Mouse (Mus musculus) telencephalon, adult 2 months (tissue): ENCODE data around the gene Slc22a21.
A peak's percentile ranks its signal among the peaks of the same experiment; 100 is the strongest.
"Not testable (repeated sequence)": the region's sequence is repeated elsewhere in the genome, so short reads cannot be mapped to it uniquely, and the experiment has no call there.

Experiments used
- DNase-seq: peaks from one replicate; pipeline ENCODE4 v3.0.0-alpha.2; 2011; ENCODE audit warnings: low read depth, low spot score

Gene Slc22a21

GRCm38 (mm10) chr11:54002147-54002760 is 22.1 kb upstream of the Slc22a21 start:
- DNase-seq, result peak; percentile 49

- DNase-seq, result no peak
Observed at GRCm38 (mm10) chr11:53997661-53998060, 17.5 kb upstream of the Slc22a21 start.

DNA sequence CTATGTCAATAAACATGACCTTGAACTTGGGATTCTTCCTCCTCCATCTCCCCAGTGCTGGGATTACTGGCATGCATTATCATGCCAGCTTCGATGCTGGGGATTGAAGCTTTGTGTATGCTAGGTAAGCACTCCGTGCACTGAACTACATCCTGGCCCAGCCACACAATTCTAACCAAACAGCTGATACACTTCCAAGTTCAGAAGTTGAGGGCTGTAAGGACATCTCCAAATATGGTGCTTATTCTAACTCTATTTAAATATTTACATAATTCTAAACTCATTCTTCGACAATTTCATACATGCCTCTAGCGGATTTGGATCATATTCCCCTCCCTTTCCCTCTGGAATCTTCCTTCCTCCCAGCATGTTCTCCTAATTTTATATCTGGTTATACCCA is 12.1 kb upstream of the Slc22a21 start:
- no peak for DNase-seq

DNA sequence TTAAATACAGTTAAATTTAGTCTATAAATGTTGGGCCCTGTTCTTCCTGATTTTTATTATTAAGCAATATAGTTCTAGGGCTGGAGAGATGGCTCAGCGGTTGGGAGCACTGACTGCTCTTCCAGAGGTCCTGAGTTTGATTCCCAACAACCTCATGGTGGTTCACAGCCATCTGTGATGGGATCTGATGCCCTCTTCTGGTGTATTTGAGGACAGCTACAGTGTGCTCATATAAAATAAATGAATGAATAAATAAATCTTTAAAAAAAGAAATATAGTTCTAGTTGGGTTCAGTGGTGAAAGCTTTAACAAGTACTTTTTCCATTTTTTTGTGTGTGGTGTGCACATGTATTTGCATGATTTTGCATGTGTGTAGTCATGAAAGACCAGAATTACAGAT is 9.1 kb upstream of the Slc22a21 start:
- DNase-seq, result no peak

DNA sequence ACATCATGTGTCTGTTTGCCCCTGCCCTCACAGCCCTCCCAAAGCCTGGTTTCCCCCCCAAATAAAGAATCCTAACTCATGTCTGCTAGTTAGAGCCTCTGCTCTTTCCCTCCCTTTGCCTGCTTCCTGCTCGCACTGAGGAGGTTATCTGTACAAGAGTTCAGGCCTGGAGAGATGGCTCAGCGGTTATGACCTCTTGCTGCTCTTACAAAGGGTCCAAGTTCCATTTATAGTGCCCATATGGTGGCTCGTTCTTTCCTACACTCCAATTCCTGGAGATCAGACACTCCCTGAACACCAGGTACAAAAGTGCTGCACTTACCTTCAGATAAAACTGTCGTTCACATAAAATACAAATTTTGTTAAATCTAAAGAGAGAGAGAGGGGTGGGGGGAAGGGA is 7.9 kb upstream of the Slc22a21 start:
- no peak for DNase-seq

GRCm38 (mm10) chr11:53981396-53981795 is 1.3 kb upstream of the Slc22a21 start:
- no peak for DNase-seq

DNA sequence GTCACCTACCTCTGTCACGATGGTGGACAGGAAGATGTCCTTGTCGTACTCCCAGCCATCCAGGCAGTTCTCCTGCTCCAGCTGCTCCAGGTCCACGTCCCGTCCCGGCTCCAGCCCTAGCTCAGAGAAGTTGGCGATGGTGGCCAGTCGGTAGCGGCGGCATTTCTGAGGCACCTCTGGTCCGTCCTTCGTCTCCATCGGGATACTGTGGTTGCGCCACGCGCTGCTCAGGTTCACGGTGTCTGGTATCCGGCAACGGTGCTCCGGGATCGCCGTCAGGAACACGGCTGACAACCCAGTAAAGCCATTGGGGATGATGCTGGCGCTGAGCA is 710 bp downstream of the Slc22a21 start:
- DNase-seq, result not testable (repeated sequence)

DNA sequence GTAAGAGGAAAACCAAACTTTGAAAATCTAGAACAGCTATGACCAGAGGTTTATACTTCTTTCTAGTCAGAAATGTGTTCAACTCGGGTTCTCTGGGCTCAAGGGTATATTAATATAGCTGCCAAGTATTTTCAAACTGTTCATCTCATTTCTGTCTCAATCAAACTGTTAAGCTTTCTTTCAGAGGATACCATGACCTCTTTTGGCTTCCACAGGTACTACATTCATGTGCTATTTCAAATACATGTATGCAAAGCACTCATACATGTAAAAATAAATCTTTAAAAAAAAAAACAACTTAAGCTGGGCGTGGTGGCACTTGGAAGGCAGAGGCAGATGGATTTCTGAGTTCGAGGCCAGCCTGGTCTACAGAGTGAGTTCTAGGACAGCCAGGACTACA is 2.5 kb downstream of the Slc22a21 start:
- DNase-seq, result no peak

DNA sequence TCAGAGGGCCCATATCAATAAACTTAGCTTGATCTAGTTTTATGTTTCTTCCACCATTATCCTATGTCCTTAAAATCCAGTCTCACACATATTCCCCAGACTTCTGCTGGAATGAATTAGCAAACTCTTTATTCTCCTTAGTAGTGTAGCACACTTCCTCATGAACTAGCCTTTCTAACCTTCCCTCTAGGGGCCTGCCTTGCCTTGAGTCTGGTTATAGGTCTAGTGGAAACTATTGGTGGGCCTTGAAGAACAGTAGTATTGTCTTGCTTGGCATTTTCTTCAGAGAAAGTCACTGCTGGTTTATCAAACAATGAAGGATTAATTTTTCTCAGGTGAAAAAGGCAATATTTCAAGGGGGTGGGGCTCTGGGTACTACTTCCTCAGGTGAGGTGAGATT is 4.6 kb downstream of the Slc22a21 start:
- DNase-seq, result no peak

- no peak for DNase-seq
Observed at GRCm38 (mm10) chr11:53958984-53959383, 21.1 kb downstream of the Slc22a21 start.

GRCm38 (mm10) chr11:53958176-53958575 is 22.0 kb downstream of the Slc22a21 start:
- not testable (repeated sequence) for DNase-seq

GRCm38 (mm10) chr11:53956636-53957035 is 23.5 kb downstream of the Slc22a21 start:
- no peak for DNase-seq

DNA sequence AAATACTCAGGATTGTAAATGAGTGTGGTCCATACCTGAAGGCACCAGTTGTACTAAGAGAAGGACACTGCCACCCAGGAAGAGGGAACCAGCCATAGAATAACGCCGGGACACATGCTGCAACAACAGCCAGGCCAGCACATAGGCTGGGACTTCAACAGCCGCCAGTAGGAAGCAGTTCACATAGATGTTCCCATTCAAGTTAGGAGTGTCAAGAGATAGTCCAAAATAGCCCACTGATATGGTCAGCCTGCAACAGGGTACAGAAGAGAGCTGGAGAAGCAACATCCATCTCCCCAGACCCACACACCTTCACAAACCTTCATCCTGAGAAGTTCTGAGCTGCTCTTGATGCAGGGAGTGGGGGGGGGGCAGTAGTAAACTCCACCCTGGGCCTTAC is 25.5 kb downstream of the Slc22a21 start:
- no peak for DNase-seq

- DNase-seq, result not testable (repeated sequence)
Observed at GRCm38 (mm10) chr11:53950133-53950532, 30.0 kb downstream of the Slc22a21 start.

DNA sequence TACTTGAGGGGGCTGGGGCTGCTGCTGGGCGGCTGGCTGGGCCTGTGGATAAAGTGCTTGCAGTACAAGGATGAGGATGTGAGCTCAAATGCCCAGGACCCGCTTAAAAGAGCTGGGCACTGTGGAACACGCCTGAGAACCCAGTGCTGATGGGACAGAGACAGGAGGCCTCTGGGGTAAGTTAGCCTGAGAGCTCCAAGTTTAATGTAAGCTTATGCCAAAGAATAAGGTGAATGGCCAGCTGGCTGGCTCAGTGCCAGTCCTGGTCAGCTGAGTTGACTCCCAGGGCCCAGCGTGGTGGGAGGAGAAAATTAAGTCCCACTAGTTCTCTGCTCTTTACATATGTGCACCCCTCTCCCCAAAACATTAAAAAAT is 48.2 kb downstream of the Slc22a21 start:
- not testable (repeated sequence) for DNase-seq

- peak; percentile 27 for DNase-seq
Observed at GRCm38 (mm10) chr11:53931091-53931943, 48.8 kb downstream of the Slc22a21 start.

DNA sequence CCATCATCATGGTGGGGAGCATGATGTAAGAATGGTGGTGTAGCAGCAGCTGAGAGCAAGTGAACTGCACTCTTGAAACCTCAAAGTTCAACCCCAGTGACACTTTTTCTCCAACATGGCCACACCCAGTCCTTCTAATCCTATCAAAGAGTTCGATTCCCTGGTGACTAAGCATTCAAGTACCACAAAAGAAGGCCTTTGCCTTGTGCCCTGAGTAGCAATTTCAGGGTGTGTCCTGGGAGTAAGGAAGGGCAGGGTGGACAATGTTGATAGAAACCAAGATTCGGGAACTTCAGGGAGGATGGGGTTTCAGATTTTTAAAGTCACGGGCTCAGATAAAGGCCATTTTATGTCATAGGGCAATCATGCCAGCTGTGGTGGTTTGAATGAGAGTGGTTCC is 50.4 kb downstream of the Slc22a21 start:
- no peak for DNase-seq

DNA sequence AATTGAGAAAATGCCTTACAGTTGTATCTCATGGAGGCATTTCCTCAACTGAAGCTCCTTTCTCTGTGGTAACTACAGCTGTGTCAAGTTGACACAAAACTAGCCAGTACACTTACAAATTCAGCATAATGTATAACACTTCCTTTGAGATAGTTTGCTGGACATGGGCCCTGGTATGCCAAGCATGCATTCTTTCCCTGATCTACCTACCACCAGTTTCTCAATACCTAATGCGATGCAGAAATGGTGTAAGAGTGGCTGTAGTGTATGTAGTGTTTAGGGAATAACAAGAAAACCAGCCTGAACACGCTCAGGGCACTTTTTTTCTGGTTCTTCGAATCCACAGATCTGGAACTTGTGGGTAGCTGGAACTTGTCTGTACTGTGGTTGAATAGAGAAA is 51.5 kb downstream of the Slc22a21 start:
- no peak for DNase-seq

GRCm38 (mm10) chr11:53926303-53926702 is 53.8 kb downstream of the Slc22a21 start:
- no peak for DNase-seq

GRCm38 (mm10) chr11:53918851-53919250 is 61.3 kb downstream of the Slc22a21 start:
- no peak for DNase-seq

DNA sequence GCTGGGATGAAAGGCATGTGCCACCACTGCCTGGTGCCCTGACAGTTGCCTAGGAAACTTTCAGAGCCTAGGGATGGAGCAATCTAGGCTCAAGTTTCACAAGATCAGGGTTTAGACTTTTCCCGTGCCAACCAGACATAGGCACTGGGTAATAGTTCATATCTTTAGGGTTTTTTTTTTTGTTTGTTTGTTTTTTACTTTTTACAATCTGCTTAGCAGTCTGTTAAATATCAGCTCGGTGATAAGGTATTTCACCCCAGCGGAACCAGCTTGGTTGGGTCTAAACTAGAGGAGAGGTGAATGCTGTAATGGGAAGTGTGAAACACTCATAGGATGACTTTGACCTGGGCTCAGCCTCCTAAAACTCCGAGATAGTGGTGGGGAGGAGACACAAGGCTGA is 69.1 kb downstream of the Slc22a21 start:
- no peak for DNase-seq

DNA sequence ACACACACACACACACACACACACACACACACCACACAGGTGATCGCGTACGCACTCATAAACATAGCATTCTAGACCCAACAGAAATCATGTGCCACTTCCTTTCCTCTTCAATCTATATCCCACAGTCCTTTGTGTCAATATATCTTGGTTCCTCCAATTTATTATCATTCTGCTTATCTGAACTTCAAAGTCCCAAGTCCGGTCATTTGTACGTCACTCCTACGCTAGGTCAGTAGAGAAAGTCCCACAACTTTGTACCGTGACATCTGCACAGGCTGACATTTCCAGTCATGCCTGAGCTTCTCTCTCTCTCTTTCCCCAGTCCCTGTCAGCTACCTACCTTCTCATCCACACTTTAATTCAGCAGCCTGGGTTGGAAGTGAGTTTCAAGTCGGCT is 71.4 kb downstream of the Slc22a21 start:
- no peak for DNase-seq

- no peak for DNase-seq
Observed at GRCm38 (mm10) chr11:53904534-53904925, 75.6 kb downstream of the Slc22a21 start.
